Mouse (Mus musculus) liver, adult 2 months (tissue): ENCODE results near the gene Sap18.

Experiments
- CTCF ChIP-seq: fragments of 200-500 bp; IDR thresholded peaks from 2 replicates; pipeline ENCODE4 v1.5.1; 2011; ENCODE audit warnings: low read depth, low read length, control low read depth
- POLR2A ChIP-seq: fragments of 200-500 bp; IDR thresholded peaks from 2 replicates; pipeline ENCODE4 v1.6.1; 2011; ENCODE audit warnings: low read length, control low read depth; ENCODE audit not compliant: insufficient read depth; ENCODE audit errors: extremely low read depth

DNA sequence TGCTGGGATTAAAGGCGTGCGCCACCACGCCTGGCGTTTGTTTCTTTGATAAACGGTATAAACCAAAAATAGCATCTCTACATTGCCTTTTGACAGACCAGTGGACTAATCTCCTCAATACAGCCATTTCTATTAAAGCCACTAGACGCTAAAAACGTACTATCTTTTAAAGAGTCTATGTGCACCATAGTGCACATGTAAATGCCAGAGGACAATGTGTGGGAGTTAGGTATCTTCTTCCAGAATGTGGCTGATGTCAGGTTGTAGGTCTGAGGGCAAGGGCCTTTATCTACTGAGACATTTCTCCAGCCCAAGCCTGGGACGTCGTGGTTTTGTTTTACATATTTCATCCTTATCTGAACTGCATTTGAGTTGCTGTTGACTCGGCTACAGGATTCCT is 37.2 kb downstream of the Sap18 start:
- TF ChIP-seq POLR2A = no peak
- no peak for TF ChIP-seq CTCF
